Mouse (Mus musculus) stomach, embryonic 15.5 days (tissue): ENCODE measurements at regions not wholly inside any gene's neighbourhood (a gene's known extent, or its start where the extent isn't known, plus 50 kb on each side); places are given as distances from the start of the nearest gene placed in this dataset.

Source experiments
- ATAC-seq: fragments of 200-750 bp; cut with Nextera tagmentation; 2 replicates; pipeline ENCODE4 v1.8.0; 2017; ENCODE audit warnings: low read depth, moderate number of reproducible peaks, moderate TSS enrichment; ENCODE audit not compliant: insufficient read depth, low FRiP score
- H3K27ac ChIP-seq: fragments of 300-500 bp; sonication (generic); 2 replicates; pipeline ENCODE4 v1.5.1; 2015; ENCODE audit warnings: mild to moderate bottlenecking, inconsistent platforms
- H3K27me3 ChIP-seq: fragments of 300-500 bp; sonication (generic); replicated peaks from 2 replicates; pipeline ENCODE4 v1.6.1; 2015; ENCODE audit warnings: inconsistent platforms
- H3K36me3 ChIP-seq: fragments of 300-500 bp; sonication (generic); 2 replicates; pipeline ENCODE4 v1.6.1; 2015; ENCODE audit warnings: inconsistent platforms
- H3K4me1 ChIP-seq: fragments of 300-500 bp; sonication (generic); 2 replicates; pipeline ENCODE4 v1.6.1; 2015; ENCODE audit warnings: inconsistent platforms
- H3K4me2 ChIP-seq: fragments of 300-500 bp; sonication (generic); 2 replicates; pipeline ENCODE4 v1.6.1; 2015; ENCODE audit warnings: mild to moderate bottlenecking, inconsistent platforms
- H3K4me3 ChIP-seq: fragments of 300-500 bp; sonication (generic); replicated peaks from 2 replicates; pipeline ENCODE4 v1.5.1; 2015; ENCODE audit warnings: inconsistent platforms
- H3K9ac ChIP-seq: fragments of 300-500 bp; sonication (generic); 2 replicates; pipeline ENCODE4 v1.6.1; 2015; ENCODE audit warnings: inconsistent platforms
- H3K9me3 ChIP-seq: fragments of 300-500 bp; sonication (generic); 2 replicates; pipeline ENCODE4 v1.6.1; 2016; ENCODE audit warnings: inconsistent platforms
- WGBS: fragments of 180-500 bp; shearing (Covaris S2); methylation state at CpG from one replicate; pipeline ENCODE4 v1.1.7; 2015; 5-methylcytosine and 5-hydroxymethylcytosine counted together

GRCm38 (mm10) chr10:125467503-125467902, 78.2 kb upstream of the Slc16a7 start:
- Histone ChIP-seq H3K4me1 (no peaks in the 10 kb centered on the region), H3K27ac (no peak overlapping the region), H3K27me3 (no peaks in the 10 kb centered on the region), H3K4me2 (no peak overlapping the region), H3K9me3 (no peaks in the 10 kb centered on the region), H3K36me3 (no peaks in the 10 kb centered on the region), H3K4me3 (no peak overlapping the region), H3K9ac (no peak overlapping the region)
- WGBS = 71% methylated on average over 5 of the region's 5 CpGs
- ATAC-seq = peak; percentile 91

- Histone ChIP-seq H3K4me3 (no peak overlapping the region), H3K9ac (no peak overlapping the region), H3K27me3 (no peaks in the 10 kb centered on the region), H3K36me3 (no peaks in the 10 kb centered on the region), H3K4me2 (no peak overlapping the region), H3K4me1 (no peaks in the 10 kb centered on the region), H3K27ac (no peak overlapping the region), H3K9me3 (no peaks in the 10 kb centered on the region)
- no peak for ATAC-seq
- 60% methylated on average over 3 of the region's 3 CpGs for WGBS
Measured at GRCm38 (mm10) chr10:125488350-125488749, 99.1 kb upstream of the Slc16a7 start.

- Histone ChIP-seq H3K27me3 (no peaks in the 10 kb centered on the region), H3K9me3 (no peaks in the 10 kb centered on the region), H3K27ac (no peak overlapping the region), H3K4me2 (no peak overlapping the region), H3K4me3 (no peak overlapping the region), H3K36me3 (no peaks in the 10 kb centered on the region), H3K4me1 (no peaks in the 10 kb centered on the region), H3K9ac (no peak overlapping the region)
- no peak for ATAC-seq
- 35% methylated on average over 4 of the region's 4 CpGs for WGBS
Measured at GRCm38 (mm10) chr10:125490395-125490794, 101.1 kb upstream of the Slc16a7 start.

- H3K4me3 ChIP-seq = no peak overlapping the region
- H3K36me3 ChIP-seq = no peaks in the 10 kb centered on the region
- no peaks in the 10 kb centered on the region for H3K9me3 ChIP-seq
- ATAC-seq = no peak
- no peaks in the 10 kb centered on the region for H3K27me3 ChIP-seq
- WGBS = 48% methylated on average over 4 of the region's 4 CpGs
- H3K4me2 ChIP-seq = no peak overlapping the region
- no peaks in the 10 kb centered on the region for H3K4me1 ChIP-seq
- no peak overlapping the region for H3K9ac ChIP-seq
- H3K27ac ChIP-seq = no peak overlapping the region
Measured at GRCm38 (mm10) chr10:125494489-125494888, 105.2 kb upstream of the Slc16a7 start.

- 18% methylated on average over 1 of the region's 1 CpGs for WGBS
- no peak for ATAC-seq
- Histone ChIP-seq H3K4me2 (no peak overlapping the region), H3K4me3 (no peak overlapping the region), H3K27ac (no peak overlapping the region), H3K27me3 (no peaks in the 10 kb centered on the region), H3K36me3 (no peaks in the 10 kb centered on the region), H3K9me3 (no peaks in the 10 kb centered on the region), H3K9ac (no peak overlapping the region), H3K4me1 (no peaks in the 10 kb centered on the region)
Measured at GRCm38 (mm10) chr10:125498347-125498746, 109.1 kb upstream of the Slc16a7 start.

GRCm38 (mm10) chr10:125500338-125500737, 111.1 kb upstream of the Slc16a7 start:
- H3K27me3 ChIP-seq = no peaks in the 10 kb centered on the region
- no peak overlapping the region for H3K4me2 ChIP-seq
- H3K4me1 ChIP-seq = no peaks in the 10 kb centered on the region
- H3K27ac ChIP-seq = no peak overlapping the region
- ATAC-seq = no peak
- H3K36me3 ChIP-seq = no peaks in the 10 kb centered on the region
- no peak overlapping the region for H3K9ac ChIP-seq
- no peaks in the 10 kb centered on the region for H3K9me3 ChIP-seq
- H3K4me3 ChIP-seq = no peak overlapping the region
- 65% methylated on average over 4 of the region's 4 CpGs for WGBS

GRCm38 (mm10) chr10:125515026-125515425, 125.8 kb upstream of the Slc16a7 start:
- H3K4me3 ChIP-seq = no peak overlapping the region
- H3K27ac ChIP-seq = no peak overlapping the region
- no peaks in the 10 kb centered on the region for H3K4me1 ChIP-seq
- no peaks in the 10 kb centered on the region for H3K36me3 ChIP-seq
- H3K9ac ChIP-seq = no peak overlapping the region
- no peak for ATAC-seq
- no peaks in the 10 kb centered on the region for H3K9me3 ChIP-seq
- no peaks in the 10 kb centered on the region for H3K27me3 ChIP-seq
- 54% methylated on average over 5 of the region's 5 CpGs for whole genome bisulfite sequencing
- no peak overlapping the region for H3K4me2 ChIP-seq

- no peak overlapping the region for H3K27ac ChIP-seq
- H3K9ac ChIP-seq = no peak overlapping the region
- H3K4me3 ChIP-seq = no peak overlapping the region
- H3K36me3 ChIP-seq = no peaks in the 10 kb centered on the region
- no peaks in the 10 kb centered on the region for H3K4me1 ChIP-seq
- no peaks in the 10 kb centered on the region for H3K27me3 ChIP-seq
- 90% methylated on average over 6 of the region's 6 CpGs for WGBS
- ATAC-seq = no peak
- no peaks in the 10 kb centered on the region for H3K9me3 ChIP-seq
- H3K4me2 ChIP-seq = no peak overlapping the region
Measured at GRCm38 (mm10) chr10:125530876-125531275, 141.6 kb upstream of the Slc16a7 start.

- Histone ChIP-seq H3K36me3 (no peaks in the 10 kb centered on the region), H3K9ac (no peak overlapping the region), H3K9me3 (no peaks in the 10 kb centered on the region), H3K4me1 (no peaks in the 10 kb centered on the region), H3K4me2 (no peak overlapping the region), H3K27ac (no peak overlapping the region), H3K4me3 (no peak overlapping the region), H3K27me3 (no peaks in the 10 kb centered on the region)
- no peak for ATAC-seq
- 40% methylated on average over 1 of the region's 1 CpGs for WGBS
Measured at GRCm38 (mm10) chr10:125538316-125538715, 149.1 kb upstream of the Slc16a7 start.

GRCm38 (mm10) chr10:125586489-125587147, 197.4 kb upstream of the Slc16a7 start:
- no peak for ATAC-seq
- WGBS = 62% methylated on average over 7 of the region's 7 CpGs
- no peaks in the 10 kb centered on the region for H3K36me3 ChIP-seq

GRCm38 (mm10) chr10:125593006-125593405, 203.7 kb upstream of the Slc16a7 start:
- Histone ChIP-seq H3K27ac (no peak overlapping the region), H3K9me3 (no peaks in the 10 kb centered on the region), H3K4me2 (no peak overlapping the region), H3K4me1 (no peaks in the 10 kb centered on the region), H3K4me3 (no peak overlapping the region), H3K36me3 (no peaks in the 10 kb centered on the region), H3K27me3 (no peaks in the 10 kb centered on the region), H3K9ac (no peak overlapping the region)
- peak; percentile 77; the same call in 1 of the 2 replicates for ATAC-seq
- 65% methylated on average over 5 of the region's 5 CpGs for whole genome bisulfite sequencing

More at GRCm38 (mm10) chr10:125586489-125587147, 197.4 kb upstream of the Slc16a7 start:
- no peak overlapping the region for H3K4me2 ChIP-seq
- no peak overlapping the region for H3K4me3 ChIP-seq
- no peaks in the 10 kb centered on the region for H3K9me3 ChIP-seq
- no peaks in the 10 kb centered on the region for H3K27me3 ChIP-seq
- H3K4me1 ChIP-seq = no peaks in the 10 kb centered on the region
- H3K9ac ChIP-seq = no peak overlapping the region
- no peak overlapping the region for H3K27ac ChIP-seq

GRCm38 (mm10) chr10:125607787-125608617, 218.7 kb upstream of the Slc16a7 start:
- no peak for ATAC-seq
- no peaks in the 10 kb centered on the region for H3K27me3 ChIP-seq

More at GRCm38 (mm10) chr10:125607787-125608617, 218.7 kb upstream of the Slc16a7 start:
- no peaks in the 10 kb centered on the region for H3K9me3 ChIP-seq
- WGBS = 71% methylated on average over 10 of the region's 10 CpGs
- no peak overlapping the region for H3K27ac ChIP-seq
- no peaks in the 10 kb centered on the region for H3K4me1 ChIP-seq
- H3K4me2 ChIP-seq = no peak overlapping the region
- H3K9ac ChIP-seq = no peak overlapping the region
- H3K36me3 ChIP-seq = no peaks in the 10 kb centered on the region
- H3K4me3 ChIP-seq = no peak overlapping the region
